Mouse (Mus musculus) hindbrain, embryonic 15.5 days (tissue): ENCODE results near the gene Snw1. TPM values are rescaled to one million over a fixed set of nuclear protein-coding genes. Genes with fewer than 3 reads are reported as not detected.

Experiments
- microRNA-seq: library from miRNA; unstranded; fragments of <30 nt; microRNA quantifications from one replicate; pipeline ENCODE4, GENCODE M21; 2016
- polyA plus RNA-seq: library from polyadenylated mRNA; unstranded; fragments of >200 nt; fragmentation: Nextera tagmentation; extraction: Ambion mirVana; gene quantifications from 2 replicates; pipeline ENCODE4 v1.2.1, GENCODE M21; 2015

Snw1 gene
- polyA plus RNA-seq, 1 experiment from 2014 or later: 103 TPM

Small RNAs within 50 kb of the gene (microRNA-seq; reads per million reads assigned to microRNA genes)
- 34.4 reads per million, percentile 39 among the genes with 10 or more reads in this experiment for gene Mir3068

Other genes with a start within 250 kb of the Snw1 start
- 1.1 and 1.2 TPM in 2 replicates for gene Noxred1, start 233.5 kb downstream of the Snw1 start, polyA plus RNA-seq
- 52.2 and 55.2 TPM in 2 replicates for gene Vipas39, start 206.0 kb downstream of the Snw1 start, polyA plus RNA-seq
- 208 and 221 TPM in 2 replicates for gene Ahsa1, start 205.8 kb downstream of the Snw1 start, polyA plus RNA-seq
- gene Ism2, start 172.6 kb downstream of the Snw1 start, polyA plus RNA-seq: 1.7 and 1.9 TPM in 2 replicates
- gene Sptlc2, start 83.9 kb downstream of the Snw1 start, polyA plus RNA-seq: 57.6 and 63.6 TPM in 2 replicates
- gene Slirp, start 28.4 kb downstream of the Snw1 start, polyA plus RNA-seq: 242 and 258 TPM in 2 replicates
- gene Alkbh1, start 28.3 kb downstream of the Snw1 start, polyA plus RNA-seq: 36.6 and 37.5 TPM in 2 replicates
- not detected in 2 replicates for gene Gm5788, start 22.4 kb upstream of the Snw1 start, polyA plus RNA-seq
- not detected in 2 replicates for gene Gm8300, start 42.0 kb upstream of the Snw1 start, polyA plus RNA-seq
- not detected in 2 replicates for gene Oog1, start 130.4 kb upstream of the Snw1 start, polyA plus RNA-seq
- not detected in 2 replicates for gene Gm4027, start 146.6 kb upstream of the Snw1 start, polyA plus RNA-seq
- not detected in 2 replicates for gene Gm16381, start 172.3 kb upstream of the Snw1 start, polyA plus RNA-seq